Mouse (Mus musculus) mature B cell (primary cell): ENCODE data around the gene Fcgr1.
"Not testable (repeated sequence)": the region's sequence is repeated elsewhere in the genome, so short reads cannot be mapped to it uniquely, and the experiment has no call there.

Source experiments
- in situ Hi-C: fragments of 300-500 bp; cut with MboI; formaldehyde crosslinking; loops from 2 replicates; pipeline ENCODE4 v1.14.3; 2019

Gene Fcgr1

GRCm38 (mm10) chr3:96327131-96327530 lies 33.4 kb upstream of the Fcgr1 start:
- in situ Hi-C loops: loop anchor here (10.0 kb wide), 1 partner anchor 108 kb away; no protein-coding TSS in a partner anchor

GRCm38 (mm10) chr3:96323806-96324205 lies 30.0 kb upstream of the Fcgr1 start:
- in situ Hi-C loops: loop anchor here (10.0 kb wide), 1 partner anchor 111 kb away; no protein-coding TSS in a partner anchor

GRCm38 (mm10) chr3:96322609-96323008 lies 28.8 kb upstream of the Fcgr1 start:
- in situ Hi-C loops: loop anchor here (10.0 kb wide), 1 partner anchor 112 kb away; no protein-coding TSS in a partner anchor

- in situ Hi-C loops: loop anchor here (10.0 kb wide), 1 partner anchor 113 kb away; no protein-coding TSS in a partner anchor
Observed at GRCm38 (mm10) chr3:96321891-96322290, 28.1 kb upstream of the Fcgr1 start.

GRCm38 (mm10) chr3:96320003-96320402 lies 26.2 kb upstream of the Fcgr1 start:
- in situ Hi-C loops: loop anchor here (10.0 kb wide), 1 partner anchor 115 kb away; no protein-coding TSS in a partner anchor

- in situ Hi-C loops: no loop called here
Observed at GRCm38 (mm10) chr3:96312341-96313098, 18.8 kb upstream of the Fcgr1 start.

GRCm38 (mm10) chr3:96309441-96309840 lies 15.7 kb upstream of the Fcgr1 start:
- in situ Hi-C loops: no loop called here

- in situ Hi-C loops: no loop called here
Observed at GRCm38 (mm10) chr3:96306506-96306905, 12.7 kb upstream of the Fcgr1 start.

GRCm38 (mm10) chr3:96302076-96302475 lies 8.3 kb upstream of the Fcgr1 start:
- in situ Hi-C loops: no loop called here

- in situ Hi-C loops: no loop called here
Observed at GRCm38 (mm10) chr3:96300706-96301529, 7.1 kb upstream of the Fcgr1 start.

GRCm38 (mm10) chr3:96299562-96299961 lies 5.8 kb upstream of the Fcgr1 start:
- in situ Hi-C loops: loop anchor here (10.0 kb wide), 1 partner anchor 115 kb away; no protein-coding TSS in a partner anchor

- in situ Hi-C loops: loop anchor here (10.0 kb wide), 1 partner anchor 116 kb away; no protein-coding TSS in a partner anchor
Observed at GRCm38 (mm10) chr3:96298360-96298759, 4.6 kb upstream of the Fcgr1 start.

- in situ Hi-C loops: loop anchor here (10.0 kb wide), 1 partner anchor 121 kb away; no protein-coding TSS in a partner anchor
Observed at GRCm38 (mm10) chr3:96293368-96293767, 401 bp downstream of the Fcgr1 start.

- in situ Hi-C loops: loop anchor here (10.0 kb wide), 1 partner anchor 122 kb away; no protein-coding TSS in a partner anchor
Observed at GRCm38 (mm10) chr3:96292641-96293040, 1.1 kb downstream of the Fcgr1 start.

- in situ Hi-C loops: loop anchor here (10.0 kb wide), 1 partner anchor 124 kb away; no protein-coding TSS in a partner anchor
Observed at GRCm38 (mm10) chr3:96290727-96291126, 3.0 kb downstream of the Fcgr1 start.

- in situ Hi-C loops: no loop called here
Observed at GRCm38 (mm10) chr3:96289201-96289600, 4.6 kb downstream of the Fcgr1 start.

- in situ Hi-C loops: not testable (repeated sequence)
Observed at GRCm38 (mm10) chr3:96287334-96287733, 6.4 kb downstream of the Fcgr1 start.

- in situ Hi-C loops: no loop called here
Observed at GRCm38 (mm10) chr3:96284457-96284856, 9.3 kb downstream of the Fcgr1 start.

- in situ Hi-C loops: no loop called here
Observed at GRCm38 (mm10) chr3:96280660-96281059, 13.1 kb downstream of the Fcgr1 start.

- in situ Hi-C loops: no loop called here
Observed at GRCm38 (mm10) chr3:96277800-96278624, 15.8 kb downstream of the Fcgr1 start.

GRCm38 (mm10) chr3:96277428-96277799 lies 16.4 kb downstream of the Fcgr1 start:
- in situ Hi-C loops: no loop called here
